Mouse (Mus musculus) kidney, embryonic 14.5 days (tissue): ENCODE measurements around the gene Acacb. TPM values are rescaled to one million over a fixed set of nuclear protein-coding genes. Genes with fewer than 3 reads are reported as not detected.
A peak's percentile ranks its signal among the peaks of the same experiment; 100 is the strongest.

Experiments used
- ATAC-seq: fragments of 200-750 bp; cut with Nextera tagmentation; 2 replicates; pipeline ENCODE4 v1.8.0; 2017; ENCODE audit warnings: moderate number of reproducible peaks, mild to moderate bottlenecking, moderate TSS enrichment, moderate library complexity; ENCODE audit not compliant: low FRiP score, low TSS enrichment
- H3K27ac ChIP-seq: fragments of 300-500 bp; sonication (generic); 2 replicates; pipeline ENCODE4 v1.5.1; 2014; ENCODE audit warnings: low read depth, mild to moderate bottlenecking, low read length, moderate library complexity, mixed read lengths
- H3K27me3 ChIP-seq: fragments of 300-500 bp; sonication (generic); 2 replicates; pipeline ENCODE4 v1.6.1; 2014; ENCODE audit warnings: mild to moderate bottlenecking, low read length; ENCODE audit not compliant: control insufficient read depth, insufficient read depth
- H3K36me3 ChIP-seq: fragments of 300-500 bp; sonication (generic); 2 replicates; pipeline ENCODE4 v1.6.1; 2014; ENCODE audit warnings: low read length, mixed read lengths; ENCODE audit not compliant: control insufficient read depth, insufficient read depth
- H3K4me1 ChIP-seq: fragments of 300-500 bp; sonication (generic); 2 replicates; pipeline ENCODE4 v1.6.1; 2014; ENCODE audit warnings: low read length, mixed read lengths; ENCODE audit not compliant: control insufficient read depth, insufficient read depth
- H3K4me2 ChIP-seq: fragments of 300-500 bp; sonication (generic); replicated peaks from 2 replicates; pipeline ENCODE4 v1.6.1; 2014; ENCODE audit warnings: low read depth, mild to moderate bottlenecking, low read length
- H3K4me3 ChIP-seq: fragments of 300-500 bp; sonication (generic); 2 replicates; pipeline ENCODE4 v1.5.1; 2014; ENCODE audit warnings: mild to moderate bottlenecking, low read length
- H3K9ac ChIP-seq: fragments of 300-500 bp; sonication (generic); 2 replicates; pipeline ENCODE4 v1.6.1; 2014; ENCODE audit warnings: low read depth, mild to moderate bottlenecking, low read length, moderate library complexity
- H3K9me3 ChIP-seq: fragments of 300-500 bp; sonication (generic); 2 replicates; pipeline ENCODE4 v1.6.1; 2016; ENCODE audit warnings: low read length; ENCODE audit not compliant: control insufficient read depth
- WGBS: fragments of 180-500 bp; shearing (Covaris S2); extraction: QIAGEN DNeasy Blood & Tissue Kit; methylation state at CpG from one replicate; pipeline ENCODE4 v1.1.7; 2014; 5-methylcytosine and 5-hydroxymethylcytosine counted together
- polyA plus RNA-seq: library from polyadenylated mRNA; unstranded; fragments of >200 nt; fragmentation: Nextera tagmentation; extraction: Ambion mirVana; gene quantifications from 2 replicates; pipeline ENCODE4 v1.2.1, GENCODE M21; 2014

Gene Acacb
- polyA plus RNA-seq, 1 experiment from 2014 or later: 4.4 TPM

DNA sequence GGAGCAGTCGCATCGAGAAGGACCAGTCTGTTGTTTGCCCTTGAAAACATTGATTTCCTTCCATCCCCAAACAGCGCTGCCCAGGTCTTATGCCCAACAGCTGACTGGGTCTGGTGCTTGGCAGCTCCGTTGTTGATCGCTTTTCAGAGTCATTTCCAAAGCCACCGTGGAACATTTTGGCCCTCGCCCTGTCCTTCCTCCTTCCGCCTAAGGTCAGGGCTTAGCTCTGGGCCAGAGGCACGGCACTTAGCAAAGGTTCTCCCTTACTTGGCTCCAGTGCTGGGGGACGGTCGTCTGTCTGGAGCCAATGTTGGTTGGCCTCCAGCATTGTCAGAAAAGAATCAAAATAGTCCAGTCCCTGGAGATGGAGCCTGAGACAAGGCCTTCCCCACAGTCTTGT, 33.2 kb downstream of the Acacb start:
- Histone ChIP-seq H3K4me1 (0 out of 2 replicates have a peak, but pooled peaks cover 4% of the 10 kb centered on the region), H3K9ac (no peak overlapping the region), H3K27ac (no peak overlapping the region), H3K4me3 (no peak overlapping the region), H3K9me3 (no peaks in the 10 kb centered on the region), H3K36me3 (no peaks in the 10 kb centered on the region), H3K4me2 (no peak overlapping the region), H3K27me3 (no peaks in the 10 kb centered on the region)
- WGBS: 83% methylated on average over 11 of the region's 11 CpGs
- ATAC-seq: no peak

DNA sequence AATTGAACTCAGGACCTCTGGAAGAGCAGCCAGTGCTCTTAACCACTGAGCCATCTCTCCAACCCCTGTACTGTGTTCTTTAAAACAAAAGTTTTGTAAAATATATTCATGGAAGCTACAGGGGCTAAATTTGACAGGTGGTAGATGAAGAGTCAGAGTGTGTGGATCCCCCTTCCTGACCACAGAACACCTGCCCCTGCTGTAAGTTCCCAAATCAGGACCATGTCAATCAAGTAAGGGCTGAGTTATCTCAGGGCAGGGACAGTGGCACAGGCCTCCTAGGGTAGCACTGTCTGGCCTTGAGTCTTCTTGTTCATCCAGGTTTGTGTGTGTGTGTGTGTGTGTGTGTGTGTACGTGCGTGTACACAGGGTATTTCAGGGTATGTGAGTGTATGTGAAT, 37.2 kb downstream of the Acacb start:
- 94% methylated on average over 2 of the region's 2 CpGs for WGBS
- H3K9ac ChIP-seq: no peak overlapping the region
- no peak overlapping the region for H3K4me3 ChIP-seq
- ATAC-seq: no peak
- no peaks in the 10 kb centered on the region for H3K27me3 ChIP-seq
- H3K27ac ChIP-seq: no peak overlapping the region
- H3K36me3 ChIP-seq: no peaks in the 10 kb centered on the region
- no peak overlapping the region for H3K4me2 ChIP-seq
- H3K4me1 ChIP-seq: no peaks in the 10 kb centered on the region
- no peaks in the 10 kb centered on the region for H3K9me3 ChIP-seq

DNA sequence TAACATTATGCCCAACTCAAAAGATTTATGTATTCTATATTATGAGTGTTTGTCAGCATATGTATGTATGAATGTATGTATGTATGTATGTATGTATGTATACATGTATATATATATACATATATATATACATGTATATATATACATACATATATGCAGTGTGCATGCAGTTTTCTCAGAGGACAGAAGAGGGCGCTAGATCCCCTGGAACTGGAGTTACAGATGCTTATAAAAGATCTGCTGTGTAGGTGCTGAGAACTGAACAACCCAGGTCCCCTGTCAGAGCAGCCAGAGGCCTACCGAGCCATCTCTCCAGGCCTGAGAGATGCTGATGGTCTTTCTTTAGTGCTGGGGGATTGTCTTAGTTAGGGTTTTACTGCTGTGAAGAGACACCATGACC, 40.8 kb downstream of the Acacb start:
- H3K36me3 ChIP-seq: no peaks in the 10 kb centered on the region
- H3K27me3 ChIP-seq: no peaks in the 10 kb centered on the region
- no peaks in the 10 kb centered on the region for H3K4me1 ChIP-seq
- H3K4me3 ChIP-seq: no peak overlapping the region
- no peaks in the 10 kb centered on the region for H3K9me3 ChIP-seq
- WGBS: 67% methylated on average over 2 of the region's 2 CpGs
- no peak for ATAC-seq
- no peak overlapping the region for H3K4me2 ChIP-seq
- no peak overlapping the region for H3K9ac ChIP-seq
- H3K27ac ChIP-seq: no peak overlapping the region

DNA sequence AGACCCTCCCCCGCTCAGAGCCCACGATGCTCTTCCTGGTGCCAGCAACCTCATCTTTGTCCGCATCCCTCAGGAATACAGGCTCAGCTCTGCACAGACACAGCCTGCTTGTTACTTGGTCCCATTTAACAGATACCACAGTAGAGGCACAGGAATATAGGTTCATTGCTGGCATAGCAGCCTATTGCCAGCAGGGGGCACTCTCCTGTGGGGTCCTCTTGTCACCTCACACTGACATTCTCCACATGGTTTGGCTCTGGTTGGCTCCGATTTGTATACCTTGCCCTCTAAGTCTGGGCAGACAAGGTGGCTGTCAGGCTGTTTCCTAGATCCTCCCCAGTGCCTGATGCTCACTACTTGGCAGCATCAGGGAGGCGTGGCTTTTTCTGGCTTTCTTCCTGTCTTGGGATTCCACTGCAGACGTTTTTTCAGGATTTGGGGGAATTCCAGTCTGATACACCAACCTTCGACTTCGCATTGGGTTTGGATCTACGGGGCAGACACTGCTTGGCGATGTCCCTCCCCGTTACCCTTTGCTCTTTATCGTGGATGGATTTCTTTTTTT, 42.6 kb downstream of the Acacb start:
- H3K9ac ChIP-seq: no peak overlapping the region
- no peaks in the 10 kb centered on the region for H3K36me3 ChIP-seq
- H3K4me3 ChIP-seq: no peak overlapping the region
- H3K27me3 ChIP-seq: no peaks in the 10 kb centered on the region
- H3K27ac ChIP-seq: no peak overlapping the region
- no peaks in the 10 kb centered on the region for H3K9me3 ChIP-seq
- H3K4me2 ChIP-seq: no peak overlapping the region
- WGBS: 84% methylated on average over 12 of the region's 12 CpGs
- H3K4me1 ChIP-seq: no peaks in the 10 kb centered on the region
- ATAC-seq: no peak

DNA sequence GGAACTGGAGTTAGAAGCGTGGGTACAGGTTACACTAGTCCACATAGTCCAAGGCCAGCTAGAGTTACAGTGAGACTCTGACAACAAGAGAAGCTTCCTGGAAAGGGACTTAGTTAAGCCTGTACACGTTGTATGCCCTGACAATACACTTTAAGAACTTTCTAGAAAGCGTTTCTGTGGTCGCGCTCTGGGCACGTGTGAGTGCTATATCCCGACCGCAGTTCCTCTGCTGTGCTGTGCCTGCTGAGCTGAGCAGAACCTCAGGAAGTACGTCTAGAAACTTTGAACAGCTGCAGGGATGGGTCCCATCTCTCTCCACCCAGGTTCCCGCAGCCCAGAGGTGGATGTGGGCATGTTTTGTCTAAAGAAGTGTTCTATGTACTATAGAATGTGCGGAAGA, 47.8 kb downstream of the Acacb start:
- H3K4me2 ChIP-seq: no peak overlapping the region
- no peaks in the 10 kb centered on the region for H3K4me1 ChIP-seq
- H3K36me3 ChIP-seq: no peaks in the 10 kb centered on the region
- no peak overlapping the region for H3K27ac ChIP-seq
- H3K4me3 ChIP-seq: no peak overlapping the region
- no peaks in the 10 kb centered on the region for H3K9me3 ChIP-seq
- WGBS: 87% methylated on average over 11 of the region's 11 CpGs
- no peak overlapping the region for H3K9ac ChIP-seq
- no peaks in the 10 kb centered on the region for H3K27me3 ChIP-seq
- ATAC-seq: no peak

DNA sequence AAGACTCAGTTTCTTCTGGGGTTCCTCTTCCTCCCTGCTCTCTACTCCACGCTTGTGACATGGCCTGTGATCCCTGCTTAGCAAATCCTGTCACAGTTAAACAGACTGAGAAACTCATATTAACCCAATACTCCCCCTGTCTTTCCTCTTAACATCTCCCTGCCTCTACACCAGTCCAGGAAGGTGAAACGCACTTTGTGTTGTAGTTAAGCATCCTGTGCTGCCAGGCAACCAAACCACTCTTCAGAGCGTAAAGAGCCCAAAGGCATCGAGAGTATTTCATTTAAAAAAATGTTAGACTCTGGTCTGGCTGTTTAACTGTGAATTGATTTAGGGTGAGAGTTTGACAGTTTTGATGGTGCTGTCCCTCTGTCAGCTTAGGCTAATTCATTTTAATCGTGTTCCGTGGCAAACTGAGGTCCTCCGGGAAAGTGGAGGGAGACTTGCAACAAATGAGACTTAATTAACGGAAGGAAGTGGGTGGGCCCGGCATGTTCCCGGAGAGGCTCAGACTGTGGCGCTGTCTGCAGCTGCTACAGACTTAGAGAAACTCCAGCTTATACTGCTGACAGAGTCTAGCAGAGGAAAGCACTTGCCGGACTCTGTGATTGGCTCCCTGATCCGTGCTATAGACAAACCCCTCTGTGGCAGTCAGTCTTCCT, 52.9 kb downstream of the Acacb start:
- Histone ChIP-seq H3K27me3 (no peaks in the 10 kb centered on the region), H3K36me3 (no peaks in the 10 kb centered on the region), H3K4me2 (peak overlapping the region; percentile 26), H3K27ac (peak overlapping the region; percentile 24; the same call in 1 of the 2 replicates), H3K4me3 (no peak overlapping the region), H3K9ac (peak overlapping the region; percentile 12; the same call in 1 of the 2 replicates), H3K9me3 (no peaks in the 10 kb centered on the region), H3K4me1 (peaks cover 4% of the 10 kb centered on the region; the same call in 1 of the 2 replicates)
- peak; percentile 71; the same call in 1 of the 2 replicates for ATAC-seq
- 8% methylated on average over 13 of the region's 13 CpGs for WGBS

DNA sequence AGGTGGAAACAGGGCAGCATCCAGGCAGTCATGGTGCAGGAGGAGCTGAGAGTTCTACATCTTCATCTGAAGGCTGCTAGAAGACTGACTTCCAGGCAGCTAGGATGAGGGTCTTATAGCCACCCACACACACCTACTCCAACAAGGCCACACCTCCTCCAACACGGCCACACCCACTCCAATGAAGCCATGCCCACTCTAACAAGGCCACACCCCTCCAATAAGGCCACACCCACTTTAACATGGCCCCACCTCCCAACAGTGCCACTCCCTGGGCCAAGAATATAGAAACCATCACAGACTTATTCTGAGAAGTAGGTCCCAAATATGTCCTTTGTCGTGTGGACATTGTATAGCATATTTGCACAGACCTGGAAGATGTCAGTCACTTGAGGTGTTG, 59.8 kb downstream of the Acacb start:
- Histone ChIP-seq H3K27me3 (no peaks in the 10 kb centered on the region), H3K27ac (no peak overlapping the region), H3K9me3 (no peaks in the 10 kb centered on the region), H3K4me2 (no peak overlapping the region), H3K4me3 (no peak overlapping the region), H3K4me1 (no peaks in the 10 kb centered on the region), H3K36me3 (no peaks in the 10 kb centered on the region), H3K9ac (no peak overlapping the region)
- no peak for ATAC-seq
- 88% methylated on average over 2 of the region's 2 CpGs for WGBS

DNA sequence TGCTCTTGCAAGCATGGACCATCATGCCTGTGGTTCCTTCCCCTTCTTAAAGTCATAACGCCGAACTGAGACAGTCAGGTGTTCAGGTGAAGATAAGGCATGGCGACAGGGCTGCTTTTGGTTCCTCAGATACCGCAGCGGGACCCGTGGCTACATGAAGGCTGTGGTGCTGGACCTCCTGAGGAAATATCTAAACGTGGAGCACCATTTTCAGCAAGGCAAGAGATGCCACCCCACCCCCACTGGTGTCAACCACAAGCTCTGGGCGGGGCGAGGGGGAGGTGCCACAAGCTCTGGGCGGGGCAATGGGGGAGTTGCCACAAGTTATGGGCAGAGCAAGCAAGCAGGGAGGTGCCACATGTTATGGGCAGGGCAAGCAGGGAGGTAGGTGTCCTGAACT, 66.8 kb downstream of the Acacb start:
- Histone ChIP-seq H3K9me3 (no peaks in the 10 kb centered on the region), H3K4me3 (no peak overlapping the region), H3K36me3 (no peaks in the 10 kb centered on the region), H3K27ac (no peak overlapping the region), H3K9ac (no peak overlapping the region), H3K4me1 (no peaks in the 10 kb centered on the region), H3K4me2 (no peak overlapping the region), H3K27me3 (no peaks in the 10 kb centered on the region)
- ATAC-seq: no peak
- 77% methylated on average over 10 of the region's 10 CpGs for WGBS

DNA sequence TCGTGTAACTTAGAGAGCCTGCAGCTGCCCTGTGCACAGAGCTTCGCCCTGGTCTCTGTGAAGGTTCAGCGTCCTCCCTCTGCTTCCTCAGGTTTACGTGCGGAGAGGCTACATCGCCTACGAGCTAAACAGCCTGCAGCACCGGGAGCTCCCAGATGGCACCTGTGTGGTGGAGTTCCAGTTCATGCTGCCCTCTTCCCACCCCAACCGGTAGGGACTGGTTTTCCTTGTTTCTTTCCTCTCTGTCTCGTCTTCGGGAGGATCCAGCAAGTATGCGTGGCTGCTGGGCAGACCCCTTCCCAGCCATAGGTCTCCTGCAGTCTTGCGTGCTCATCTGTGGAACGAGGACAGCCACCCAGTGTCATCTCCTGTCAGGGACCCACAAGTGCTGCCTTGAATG, 72.4 kb downstream of the Acacb start:
- no peak for ATAC-seq
- no peaks in the 10 kb centered on the region for H3K4me1 ChIP-seq
- H3K9me3 ChIP-seq: no peaks in the 10 kb centered on the region
- H3K9ac ChIP-seq: no peak overlapping the region
- 76% methylated on average over 14 of the region's 14 CpGs for WGBS
- H3K36me3 ChIP-seq: no peaks in the 10 kb centered on the region
- no peak overlapping the region for H3K4me3 ChIP-seq
- no peak overlapping the region for H3K4me2 ChIP-seq
- no peak overlapping the region for H3K27ac ChIP-seq
- H3K27me3 ChIP-seq: no peaks in the 10 kb centered on the region
